Comparison of ENCODE assay signal across 8 mouse cellular contexts in genomic region chr9:97018677-97019147, GRCm38 (mm10). TPM values are rescaled to one million over a fixed set of nuclear protein-coding genes. Genes with fewer than 3 reads are reported as not detected.
A peak's percentile ranks its signal among the peaks of the same experiment; 100 is the strongest.
DNase-seq lines count a peak whose midpoint lies in the region; ATAC-seq and TF ChIP-seq lines count a peak whose summit lies in the region.

Gene Spsb4 (minus strand): TSS chr9:97018843.

- TF ChIP-seq POLR2A in ES-Bruce4 (IDR thresholded peaks at IDR 0.05; ENCODE audit: insufficient read depth, low read length): no peak

- peak within 1 kb of the TSS; percentile 83 for H3K4me3 ChIP-seq in ES-Bruce4 (ENCODE audit: low read depth, low read length)
- H3K4me3 ChIP-seq in forebrain, postnatal 0 days (ENCODE audit: low read depth, low read length): peak within 1 kb of the TSS; percentile 64
- H3K4me3 ChIP-seq in layer of hippocampus, adult 2 months: peak within 1 kb of the TSS; percentile 70
- peak within 1 kb of the TSS; percentile 58 for H3K4me3 ChIP-seq in lung, embryonic 15.5 days

- TF ChIP-seq CTCF in ES-Bruce4 (IDR thresholded peaks at IDR 0.05; ENCODE audit: low read depth, low read length): no peak
- TF ChIP-seq CTCF in forebrain, postnatal 0 days (IDR thresholded peaks at IDR 0.05; ENCODE audit: low read depth): peak; percentile 59
- peak; percentile 73 for TF ChIP-seq CTCF in layer of hippocampus, adult 2 months (conservative IDR thresholded peaks at IDR 0.05)

- H3K27ac ChIP-seq in ES-Bruce4 (ENCODE audit: insufficient read depth, low read length): no peak within 1 kb of the TSS
- H3K27ac ChIP-seq in forebrain, postnatal 0 days (ENCODE audit: low read depth, low read length): peak within 1 kb of the TSS; percentile 85
- peak within 1 kb of the TSS; percentile 82 for H3K27ac ChIP-seq in layer of hippocampus, adult 2 months
- H3K27ac ChIP-seq in lung, embryonic 15.5 days: peak within 1 kb of the TSS; percentile 77

- H3K9me3 ChIP-seq in ES-Bruce4 (replicated peaks; ENCODE audit: control insufficient read depth, insufficient read depth, low read length, poor library complexity, severe bottlenecking): no peaks in the 10 kb centered on the region
- H3K9me3 ChIP-seq in forebrain, postnatal 0 days (ENCODE audit: low read length): no peaks in the 10 kb centered on the region
- no peaks in the 10 kb centered on the region for H3K9me3 ChIP-seq in lung, embryonic 15.5 days

- 2% methylated on average over 46 of the region's 47 CpGs for WGBS in forebrain, postnatal 0 days
- WGBS in lung, embryonic 15.5 days: 0% methylated on average over 44 of the region's 47 CpGs

- no peak for TF ChIP-seq EP300 in ES-Bruce4 (IDR thresholded peaks at IDR 0.05; ENCODE audit: insufficient read depth, low read depth, low read length)

- peak; percentile 88 for ATAC-seq in forebrain, postnatal 0 days
- ATAC-seq in lung, embryonic 15.5 days (ENCODE audit: borderline replicate concordance, extremely low read depth, low FRiP score, low TSS enrichment): peak; percentile 94

- H3K4me1 ChIP-seq in ES-Bruce4 (ENCODE audit: control insufficient read depth, insufficient read depth, low read length): peaks cover 1% of the 10 kb centered on the region
- peaks cover 14% of the 10 kb centered on the region; the same call in 1 of the 2 replicates for H3K4me1 ChIP-seq in forebrain, postnatal 0 days (ENCODE audit: insufficient read depth)
- peaks cover 37% of the 10 kb centered on the region for H3K4me1 ChIP-seq in lung, embryonic 15.5 days

- no peaks in the 10 kb centered on the region for H3K27me3 ChIP-seq in ES-Bruce4 (ENCODE audit: control insufficient read depth, insufficient read depth, low read length, poor library complexity, severe bottlenecking)
- H3K27me3 ChIP-seq in forebrain, postnatal 0 days (ENCODE audit: insufficient read depth, low read length): no peaks in the 10 kb centered on the region
- peaks cover 38% of the 10 kb centered on the region for H3K27me3 ChIP-seq in lung, embryonic 15.5 days

- intact Hi-C loops in heart, postnatal 36 days (cut with DNase I): loop anchor here (1.0 to 5.0 kb wide), 3 partner anchors 41 to 102 kb away; no protein-coding TSS in a partner anchor

- peak; percentile 31 for DNase-seq in cerebellum, adult 11-12 months
- peak; percentile 87 for DNase-seq in forebrain, postnatal 0 days
- peak; percentile 70 to 82 for DNase-seq in heart, postnatal 36 days
- peak; percentile 64 to 67 for DNase-seq in layer of hippocampus, adult 2 months (ENCODE audit: low spot score in 2 of 2)
- DNase-seq in ovary, adult 18-20 months (ENCODE audit: low spot score): peak; percentile 86
- DNase-seq in thymus, postnatal 14 days: peak; percentile 35

- H3K36me3 ChIP-seq in ES-Bruce4 (ENCODE audit: control insufficient read depth, insufficient read depth, low read length, poor library complexity, severe bottlenecking): no peaks in the 10 kb centered on the region
- 0 out of 2 replicates have a peak, but pooled peaks cover 3% of the 10 kb centered on the region for H3K36me3 ChIP-seq in forebrain, postnatal 0 days (ENCODE audit: insufficient read depth)
- no peaks in the 10 kb centered on the region for H3K36me3 ChIP-seq in lung, embryonic 15.5 days

- H3K9ac ChIP-seq in ES-Bruce4 (ENCODE audit: low read depth, poor library complexity, severe bottlenecking): peak within 1 kb of the TSS; percentile 60
- peak within 1 kb of the TSS; percentile 92 for H3K9ac ChIP-seq in forebrain, postnatal 0 days
- peak within 1 kb of the TSS; percentile 55 for H3K9ac ChIP-seq in lung, embryonic 15.5 days

- H3K4me2 ChIP-seq in forebrain, postnatal 0 days (ENCODE audit: low read depth): peak within 1 kb of the TSS; percentile 70
- H3K4me2 ChIP-seq in lung, embryonic 15.5 days: peak within 1 kb of the TSS; percentile 97

RNA-seq across cellular contexts. Expression of gene Spsb4, which starts in this region (rescaled TPM):
- polyA plus RNA-seq in ES-Bruce4 (2011; ENCODE audit: insufficient read depth, insufficient read length, low read depth, missing spikeins): 1.9 and 2.6 TPM in 2 replicates
- total RNA-seq in forebrain, postnatal 0 days (2014; rRNA removed): 22.7 and 28.3 TPM in 2 replicates
- polyA plus RNA-seq in forebrain, postnatal 0 days (2015; fragmentation: Nextera tagmentation; extraction: Ambion mirVana): 14.8 and 16.0 TPM in 2 replicates
- 1 to 10 TPM; 5.1 to 6.1 TPM for total RNA-seq in heart, postnatal 36 days (2021)
- total RNA-seq in layer of hippocampus, adult 2 months (2021): 1 to 10 TPM; 4.9 to 5.1 TPM
- 14.1 and 14.5 TPM in 2 replicates for polyA plus RNA-seq in lung, embryonic 15.5 days (2015; fragmentation: Nextera tagmentation; extraction: Ambion mirVana)

Comparison
In these comparisons a context has a peak if more than half of its experiments do, and no peak if none do; other contexts are left out.
1. DNase-seq: peak in every context shown above with its lines; median percentile 87 in forebrain, postnatal 0 days; 86 in ovary, adult 18-20 months; 76 in heart, postnatal 36 days; 66 in layer of hippocampus, adult 2 months; 35 in thymus, postnatal 14 days; 31 in cerebellum, adult 11-12 months.